Mouse (Mus musculus): Measurements from ENCODE around the gene Sall1. TPM values are rescaled to one million over a fixed set of nuclear protein-coding genes. Genes with fewer than 3 reads are reported as not detected.

The Sall1 gene
- polyA plus RNA-seq (2012): not detected in 2 replicates

DNA sequence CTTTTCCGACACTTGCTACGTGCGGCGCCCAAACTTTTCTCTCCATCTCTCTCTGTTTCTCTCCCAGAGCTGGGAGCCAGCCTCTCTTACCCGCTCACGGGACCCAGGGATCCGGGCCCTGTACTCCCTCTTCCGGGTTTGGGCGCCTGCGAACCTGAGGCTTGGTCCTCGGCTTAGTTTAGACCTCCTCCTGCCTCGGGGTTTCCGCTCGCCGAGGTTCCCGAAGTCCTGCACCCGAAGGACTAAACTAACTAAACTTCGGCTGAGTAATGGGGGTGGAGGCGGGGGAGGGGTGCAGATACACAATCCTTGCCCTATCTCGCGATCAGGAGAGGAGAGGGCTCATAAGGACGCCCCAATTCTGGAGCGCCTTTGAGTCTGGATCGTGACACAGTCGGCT is at the start of gene Sall1:
Sall1 (minus strand) TSS at position 223 of the 400 bp plus-strand sequence.
- Histone ChIP-seq H3K27me3 (ENCODE audit: control insufficient read depth) (peaks cover 93% of the 10 kb centered on the region), H3K4me3 (replicated peaks) (peak within 1 kb of the TSS; percentile 37), H3K36me3 (ENCODE audit: control insufficient read depth) (no peaks in the 10 kb centered on the region), H3K4me1 (ENCODE audit: control insufficient read depth) (no peaks in the 10 kb centered on the region), H3K9me3 (ENCODE audit: control insufficient read depth, low read length) (no peaks in the 10 kb centered on the region; the same call in 1 of the 2 replicates)
- no peak for TF ChIP-seq TAL1 (IDR thresholded peaks at IDR 0.05; ENCODE audit: low read length)
- no peak for TF ChIP-seq GATA1 (IDR thresholded peaks at IDR 0.05; ENCODE audit: low read length)

DNA sequence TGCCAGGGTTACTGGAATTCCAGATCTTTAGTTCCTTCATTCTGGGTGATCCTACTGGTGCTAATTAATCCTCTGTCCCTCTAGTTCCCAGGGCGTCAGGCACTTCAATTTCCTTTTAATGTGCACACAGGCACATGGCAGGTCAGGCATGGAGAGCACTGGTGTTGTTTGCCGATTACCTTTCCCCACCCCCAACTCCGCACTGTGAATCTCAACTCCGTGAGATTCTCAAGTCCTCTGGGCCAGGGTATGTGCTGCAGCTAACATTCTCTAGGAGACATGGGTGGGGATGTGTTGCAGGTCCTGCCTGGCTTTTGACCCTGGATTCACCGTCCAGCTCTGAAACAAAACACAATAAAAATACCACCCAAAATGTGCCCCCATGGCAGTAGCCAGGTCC is 46.0 kb upstream of the Sall1 start:
- TF ChIP-seq GATA1 (IDR thresholded peaks at IDR 0.05; ENCODE audit: low read length) (no peak), TAL1 (IDR thresholded peaks at IDR 0.05; ENCODE audit: low read length) (no peak)
- Histone ChIP-seq H3K9me3 (ENCODE audit: control insufficient read depth, low read length) (0 out of 2 replicates have a peak, but pooled peaks cover 2% of the 10 kb centered on the region), H3K27me3 (ENCODE audit: control insufficient read depth) (no peaks in the 10 kb centered on the region), H3K36me3 (ENCODE audit: control insufficient read depth) (no peaks in the 10 kb centered on the region), H3K4me1 (ENCODE audit: control insufficient read depth) (no peaks in the 10 kb centered on the region), H3K4me3 (replicated peaks) (no peak overlapping the region)

DNA sequence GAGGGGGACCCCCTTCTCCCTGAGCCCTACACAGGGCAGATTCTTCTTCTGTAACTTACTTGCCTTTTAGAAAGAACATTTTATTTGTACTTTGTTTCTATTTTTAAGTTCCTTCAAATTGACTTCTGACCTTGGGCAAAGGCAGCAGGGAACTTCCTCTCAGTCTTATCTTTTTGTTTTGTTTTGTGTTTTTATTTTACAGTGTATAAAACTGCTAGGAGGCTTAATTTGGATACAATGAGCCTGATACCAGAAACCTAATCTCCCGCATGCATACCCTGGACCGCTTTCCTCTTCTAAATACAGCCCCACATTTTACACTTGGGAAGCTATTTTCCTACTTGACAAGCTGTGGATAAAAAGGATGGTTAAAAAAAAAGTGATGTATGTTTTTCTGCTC is 35.2 kb upstream of the Sall1 start:
- TF ChIP-seq TAL1 (IDR thresholded peaks at IDR 0.05; ENCODE audit: low read length) (no peak), GATA1 (IDR thresholded peaks at IDR 0.05; ENCODE audit: low read length) (no peak)
- H3K9me3 ChIP-seq (ENCODE audit: control insufficient read depth, low read length): no peaks in the 10 kb centered on the region
- H3K27me3 ChIP-seq (ENCODE audit: control insufficient read depth): no peaks in the 10 kb centered on the region
- no peak overlapping the region for H3K4me3 ChIP-seq (replicated peaks)
- no peaks in the 10 kb centered on the region for H3K36me3 ChIP-seq (ENCODE audit: control insufficient read depth)
- no peaks in the 10 kb centered on the region for H3K4me1 ChIP-seq (ENCODE audit: control insufficient read depth)

DNA sequence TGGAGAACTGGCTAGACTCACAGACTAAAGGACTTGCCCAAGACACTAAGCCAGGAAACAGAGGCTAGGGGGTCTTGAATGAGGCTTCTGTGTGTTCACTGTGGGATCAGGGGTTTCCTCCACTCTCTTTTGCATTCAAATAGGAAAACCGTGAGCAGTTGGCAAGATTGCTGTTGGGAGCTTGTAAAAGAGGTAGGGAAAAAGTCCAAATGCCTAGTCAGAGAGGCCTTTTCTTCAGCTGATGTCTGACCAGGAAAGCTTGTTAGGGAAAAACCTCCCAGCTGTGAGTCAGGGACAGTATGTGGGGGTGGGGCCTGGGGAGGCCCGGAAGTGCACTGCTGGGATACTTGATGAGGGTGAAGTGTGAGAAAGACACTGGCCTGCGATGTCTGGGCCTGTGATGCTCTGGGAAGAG is 29.0 kb upstream of the Sall1 start:
- no peak for TF ChIP-seq TAL1 (IDR thresholded peaks at IDR 0.05; ENCODE audit: low read length)
- TF ChIP-seq GATA1 (IDR thresholded peaks at IDR 0.05; ENCODE audit: low read length): no peak

DNA sequence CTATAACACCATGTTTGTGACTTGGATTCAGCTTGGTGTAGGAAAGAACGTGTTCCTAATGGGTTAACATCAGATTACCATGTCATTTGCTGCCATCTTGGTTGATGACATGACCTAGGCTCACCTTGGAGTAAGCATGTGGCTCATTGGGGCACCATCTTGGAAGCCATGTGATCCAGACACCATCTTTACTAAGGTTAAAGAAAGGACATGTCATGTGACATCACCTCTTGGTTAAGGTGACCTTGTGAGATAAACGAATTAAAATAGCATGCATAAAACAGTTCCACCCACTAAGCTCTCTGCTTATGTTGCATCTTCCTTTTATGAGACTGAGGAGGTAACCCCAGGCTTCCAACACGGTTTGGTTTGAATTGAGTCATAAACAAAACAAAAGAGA is 23.5 kb upstream of the Sall1 start:
- TF ChIP-seq TAL1 (IDR thresholded peaks at IDR 0.05; ENCODE audit: low read length) (no peak), GATA1 (IDR thresholded peaks at IDR 0.05; ENCODE audit: low read length) (no peak)
- Histone ChIP-seq H3K27me3 (ENCODE audit: control insufficient read depth) (no peaks in the 10 kb centered on the region), H3K9me3 (ENCODE audit: control insufficient read depth, low read length) (no peaks in the 10 kb centered on the region), H3K4me3 (replicated peaks) (no peak overlapping the region), H3K4me1 (ENCODE audit: control insufficient read depth) (no peaks in the 10 kb centered on the region), H3K36me3 (ENCODE audit: control insufficient read depth) (no peaks in the 10 kb centered on the region)

More for the DNA sequence above, 29.0 kb upstream of the Sall1 start:
- H3K4me1 ChIP-seq (ENCODE audit: control insufficient read depth): no peaks in the 10 kb centered on the region
- no peaks in the 10 kb centered on the region for H3K27me3 ChIP-seq (ENCODE audit: control insufficient read depth)
- H3K4me3 ChIP-seq (replicated peaks): no peak overlapping the region
- H3K36me3 ChIP-seq (ENCODE audit: control insufficient read depth): no peaks in the 10 kb centered on the region
- no peaks in the 10 kb centered on the region for H3K9me3 ChIP-seq (ENCODE audit: control insufficient read depth, low read length)

DNA sequence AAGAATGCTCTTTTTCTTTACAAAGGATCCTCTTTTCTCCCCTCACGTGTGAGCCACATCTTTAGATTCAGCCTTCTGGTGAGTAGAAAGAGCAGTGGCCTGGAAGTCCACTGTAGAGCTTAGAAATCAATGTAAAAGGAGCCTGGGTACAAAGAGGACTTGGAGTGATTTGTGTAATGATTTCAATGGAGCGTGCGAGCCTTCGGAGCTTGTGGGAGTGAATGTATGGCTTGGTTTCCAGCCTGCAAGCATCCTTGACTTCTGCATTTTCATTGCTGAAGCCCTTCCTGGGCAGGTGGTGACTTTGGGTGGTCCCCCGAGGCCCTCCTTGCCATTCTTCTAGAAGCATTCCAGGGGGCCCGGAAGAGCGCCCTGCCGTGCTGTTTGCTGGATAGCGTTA is 20.1 kb upstream of the Sall1 start:
- H3K4me1 ChIP-seq (ENCODE audit: control insufficient read depth): no peaks in the 10 kb centered on the region
- H3K9me3 ChIP-seq (ENCODE audit: control insufficient read depth, low read length): no peaks in the 10 kb centered on the region
- no peak overlapping the region for H3K4me3 ChIP-seq (replicated peaks)
- TF ChIP-seq GATA1 (IDR thresholded peaks at IDR 0.05; ENCODE audit: low read length) (no peak), TAL1 (IDR thresholded peaks at IDR 0.05; ENCODE audit: low read length) (no peak)
- no peaks in the 10 kb centered on the region for H3K36me3 ChIP-seq (ENCODE audit: control insufficient read depth)
- H3K27me3 ChIP-seq (ENCODE audit: control insufficient read depth): no peaks in the 10 kb centered on the region

DNA sequence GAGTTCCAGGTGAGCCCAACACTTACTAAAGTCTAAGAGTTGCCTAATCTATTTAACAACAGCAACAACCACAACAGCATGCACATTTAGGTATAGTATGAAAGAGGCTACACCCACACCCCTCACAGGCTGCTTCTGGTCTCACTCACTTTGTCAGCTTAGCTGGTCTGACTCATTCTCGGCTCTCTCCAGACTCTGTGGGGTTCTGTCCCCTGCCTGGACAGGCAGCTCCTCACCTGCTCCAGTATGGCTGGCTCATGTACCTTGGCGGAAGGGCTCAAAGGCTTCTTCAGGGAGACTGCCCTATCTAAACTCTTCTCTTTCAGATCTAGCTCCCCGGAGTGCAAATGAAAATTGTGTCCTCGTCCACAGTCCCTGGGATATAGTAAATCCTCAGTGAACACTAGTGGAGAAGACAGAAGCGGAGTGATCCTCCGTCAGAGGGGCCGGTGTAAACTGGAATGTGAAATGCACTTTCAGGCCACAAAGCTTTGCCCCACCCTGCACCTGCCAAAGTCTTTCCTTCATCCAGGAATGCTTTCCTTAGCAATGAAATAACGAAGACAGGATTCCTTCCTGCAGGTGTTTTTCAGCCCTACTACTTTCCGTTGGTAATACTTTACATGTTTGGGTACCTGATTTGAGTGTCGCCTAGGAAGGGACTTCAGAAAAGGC is 19.5 kb upstream of the Sall1 start:
- TF ChIP-seq TAL1 (IDR thresholded peaks at IDR 0.05; ENCODE audit: low read length) (no peak), GATA1 (IDR thresholded peaks at IDR 0.05; ENCODE audit: low read length) (no peak)
- Histone ChIP-seq H3K4me1 (ENCODE audit: control insufficient read depth) (no peaks in the 10 kb centered on the region), H3K4me3 (replicated peaks) (no peak overlapping the region), H3K27me3 (ENCODE audit: control insufficient read depth) (no peaks in the 10 kb centered on the region), H3K9me3 (ENCODE audit: control insufficient read depth, low read length) (no peaks in the 10 kb centered on the region), H3K36me3 (ENCODE audit: control insufficient read depth) (no peaks in the 10 kb centered on the region)

DNA sequence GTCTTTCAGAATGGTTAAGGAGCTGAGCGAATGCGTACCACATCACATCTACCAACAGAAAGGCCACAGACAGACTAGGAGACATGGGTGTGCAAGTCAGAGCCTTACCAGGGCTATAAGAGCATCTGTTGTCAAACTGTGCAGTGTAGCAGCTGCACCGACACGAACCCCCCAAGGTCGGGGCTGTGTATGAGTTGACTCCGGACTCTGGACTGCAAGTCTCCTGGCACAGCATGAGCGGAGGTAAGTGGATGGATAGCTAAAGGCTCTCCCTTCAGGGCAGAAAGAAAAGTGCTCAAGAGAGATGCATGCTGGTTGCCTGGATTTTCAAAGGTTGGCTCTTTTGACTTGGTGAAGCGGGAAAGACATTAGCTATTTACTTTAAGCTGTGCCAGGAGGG is 16.8 kb upstream of the Sall1 start:
- no peak for TF ChIP-seq TAL1 (IDR thresholded peaks at IDR 0.05; ENCODE audit: low read length)
- TF ChIP-seq GATA1 (IDR thresholded peaks at IDR 0.05; ENCODE audit: low read length): no peak
- no peaks in the 10 kb centered on the region for H3K4me1 ChIP-seq (ENCODE audit: control insufficient read depth)
- H3K27me3 ChIP-seq (ENCODE audit: control insufficient read depth): no peaks in the 10 kb centered on the region
- H3K36me3 ChIP-seq (ENCODE audit: control insufficient read depth): no peaks in the 10 kb centered on the region
- H3K9me3 ChIP-seq (ENCODE audit: control insufficient read depth, low read length): no peaks in the 10 kb centered on the region
- H3K4me3 ChIP-seq (replicated peaks): no peak overlapping the region

DNA sequence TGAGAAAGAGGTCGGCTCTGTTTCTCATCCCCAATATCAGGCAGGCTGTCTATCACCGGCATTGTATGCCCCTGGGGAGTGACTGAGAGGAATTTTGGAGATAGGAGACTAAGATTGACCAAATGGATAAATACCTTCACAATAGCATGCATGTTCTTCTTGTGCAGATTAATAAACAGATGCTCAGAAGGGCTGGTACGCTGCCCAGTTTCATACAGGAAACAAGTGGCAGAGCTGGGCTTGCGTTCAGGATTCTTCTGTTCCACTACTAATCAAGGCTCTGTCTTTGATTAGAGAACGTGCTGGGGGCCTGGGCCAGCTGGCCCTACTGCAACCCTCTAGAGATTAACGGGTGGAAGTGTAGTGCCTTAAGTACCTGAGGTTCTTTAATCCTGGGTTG is 15.5 kb upstream of the Sall1 start:
- H3K9me3 ChIP-seq (ENCODE audit: control insufficient read depth, low read length): no peaks in the 10 kb centered on the region
- H3K4me3 ChIP-seq (replicated peaks): no peak overlapping the region
- H3K27me3 ChIP-seq (ENCODE audit: control insufficient read depth): no peaks in the 10 kb centered on the region
- no peak for TF ChIP-seq TAL1 (IDR thresholded peaks at IDR 0.05; ENCODE audit: low read length)
- TF ChIP-seq GATA1 (IDR thresholded peaks at IDR 0.05; ENCODE audit: low read length): no peak
- no peaks in the 10 kb centered on the region for H3K4me1 ChIP-seq (ENCODE audit: control insufficient read depth)
- H3K36me3 ChIP-seq (ENCODE audit: control insufficient read depth): no peaks in the 10 kb centered on the region

DNA sequence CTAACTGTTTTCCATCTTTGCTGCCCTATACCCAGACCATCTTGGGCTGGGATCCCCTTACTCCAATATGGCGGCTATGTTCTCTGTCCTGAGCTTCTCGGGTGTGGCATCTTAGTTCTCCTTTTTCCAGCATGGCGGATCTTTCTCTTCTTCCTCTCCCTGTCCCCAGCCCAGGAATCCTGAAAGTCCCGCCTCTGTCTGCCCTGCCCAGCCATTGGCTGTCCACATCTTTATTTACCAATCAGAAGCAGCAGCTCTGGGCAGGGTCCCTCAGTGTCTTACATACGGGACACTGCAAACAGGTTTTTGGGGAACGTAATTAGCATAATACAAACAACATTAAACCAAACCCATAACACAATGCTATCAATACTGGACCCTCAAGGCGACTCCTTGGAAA is 8.9 kb upstream of the Sall1 start:
- TF ChIP-seq GATA1 (IDR thresholded peaks at IDR 0.05; ENCODE audit: low read length) (no peak), TAL1 (IDR thresholded peaks at IDR 0.05; ENCODE audit: low read length) (no peak)
- no peaks in the 10 kb centered on the region for H3K4me1 ChIP-seq (ENCODE audit: control insufficient read depth)
- no peaks in the 10 kb centered on the region for H3K9me3 ChIP-seq (ENCODE audit: control insufficient read depth, low read length)
- H3K36me3 ChIP-seq (ENCODE audit: control insufficient read depth): no peaks in the 10 kb centered on the region
- H3K4me3 ChIP-seq (replicated peaks): no peak overlapping the region
- peaks cover 7% of the 10 kb centered on the region for H3K27me3 ChIP-seq (ENCODE audit: control insufficient read depth)

Data from erythroblast, embryonic 14.5 days (primary cell).